Mouse (Mus musculus): ENCODE measurements at regions not wholly inside any gene's neighbourhood (a gene's known extent, or its start where the extent isn't known, plus 50 kb on each side); places are given as distances from the start of the nearest gene placed in this dataset.

DNA sequence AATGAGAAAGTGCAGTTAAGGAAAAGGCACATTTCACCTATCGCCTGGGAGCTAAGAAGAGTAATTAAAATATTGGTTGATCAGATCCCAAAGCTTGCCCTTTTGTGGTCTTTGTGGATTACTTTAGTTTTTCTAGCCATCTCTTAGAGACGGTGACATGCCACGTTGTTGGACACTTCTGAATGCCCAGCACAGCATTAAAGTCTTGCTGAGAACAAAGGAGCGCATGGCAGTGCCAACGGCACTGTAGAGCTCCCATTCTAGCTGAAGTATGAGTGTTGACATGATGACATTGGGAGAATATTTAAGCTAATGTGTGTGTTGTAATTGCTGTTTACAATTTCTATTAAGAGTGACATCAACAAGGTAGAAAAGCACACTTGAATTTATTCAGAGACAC lies 424.6 kb downstream of the Ptprc start:
- DNase-seq (ENCODE audit: low spot score) = no peak

DNA sequence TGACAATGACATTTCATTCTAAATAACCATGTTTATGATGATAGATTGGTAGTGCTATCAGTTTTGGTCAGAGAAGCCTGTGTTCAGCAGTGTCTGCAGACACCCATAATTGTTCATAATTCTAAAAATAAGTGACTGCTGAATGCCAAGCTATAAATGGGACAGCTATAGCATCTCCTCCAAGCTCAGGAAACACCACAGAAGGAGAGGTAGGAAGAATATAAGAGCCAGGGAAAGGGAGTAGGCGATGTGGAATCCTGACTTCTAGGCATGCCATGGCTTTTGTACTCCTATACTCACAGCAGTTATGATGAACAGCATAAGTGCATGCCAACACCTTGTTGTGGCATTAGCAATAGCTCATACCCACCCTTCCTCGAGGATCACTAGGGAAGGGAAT lies 429.4 kb downstream of the Ptprc start:
- no peak for DNase-seq (ENCODE audit: low spot score)

DNA sequence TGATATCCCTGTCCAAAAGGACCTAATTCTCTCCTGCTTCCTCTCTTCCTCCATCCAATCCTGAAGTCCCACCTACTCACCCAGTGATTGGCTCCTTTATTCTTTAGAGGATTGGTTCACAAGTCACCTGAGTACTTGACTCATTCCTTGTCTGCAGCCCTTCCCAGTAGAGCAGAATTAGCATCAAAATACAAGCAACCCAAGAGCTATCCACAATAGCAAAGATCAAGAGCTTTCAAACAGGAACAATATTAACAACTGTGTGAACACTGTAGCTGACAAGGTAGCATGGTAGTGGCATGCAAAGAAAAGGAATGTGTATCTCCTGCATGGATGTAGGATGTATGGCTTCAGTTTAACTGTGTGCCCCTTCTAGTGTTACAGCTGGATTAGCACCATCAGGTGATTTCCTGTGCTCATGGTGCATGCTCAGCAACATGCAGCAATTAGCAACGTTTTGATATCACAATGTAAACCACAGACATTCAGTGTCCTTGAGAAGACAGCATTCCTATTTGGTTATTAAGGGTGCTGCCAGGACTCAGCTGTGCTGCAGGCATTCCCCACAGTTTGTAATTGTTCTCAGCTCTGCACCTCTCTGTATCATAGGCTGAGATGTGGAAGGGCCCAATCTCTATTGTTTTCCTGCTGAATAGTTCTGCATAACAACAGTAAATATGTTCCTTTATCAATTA lies 437.2 kb downstream of the Ptprc start:
- no peak for DNase-seq (ENCODE audit: low spot score)

DNA sequence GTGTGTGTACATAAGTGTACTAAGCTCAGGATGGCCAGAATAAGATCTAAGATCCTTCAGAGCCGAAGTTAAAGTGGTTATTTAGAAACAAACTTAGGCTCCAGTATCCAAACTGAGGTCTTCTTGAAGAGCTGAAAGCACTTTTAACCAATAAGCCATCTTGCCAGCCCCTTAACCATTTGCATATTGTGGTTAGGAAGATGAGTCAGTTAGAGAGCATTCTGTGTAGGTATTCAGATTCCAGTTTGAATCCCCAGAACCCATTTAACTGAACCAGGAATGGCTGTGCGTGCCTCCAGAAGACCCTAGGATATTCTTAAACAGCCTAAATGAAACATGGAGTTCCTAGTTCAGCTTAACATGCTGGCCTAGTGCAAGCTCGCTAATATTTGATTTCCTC lies 471.6 kb downstream of the Ptprc start:
- no peak for DNase-seq (ENCODE audit: low spot score)

DNA sequence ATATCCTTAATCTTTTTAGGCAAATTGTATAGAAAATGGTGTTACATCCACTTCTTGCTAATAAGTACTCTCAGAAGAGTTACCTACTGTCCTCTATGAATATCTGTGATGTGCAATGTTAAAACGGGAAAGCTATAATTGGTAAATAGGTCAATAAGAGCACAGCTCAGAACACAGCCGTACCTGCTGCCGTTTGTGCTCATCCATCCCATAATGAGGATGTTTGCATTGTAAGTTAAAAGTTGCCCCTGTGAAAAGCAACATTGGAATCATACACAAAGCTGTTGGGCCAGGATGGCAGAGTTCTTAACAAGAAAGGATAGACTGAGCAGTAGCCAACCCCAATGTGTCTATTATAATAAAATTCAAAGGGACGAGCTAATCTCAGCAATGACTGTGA lies 476.6 kb downstream of the Ptprc start:
- DNase-seq (ENCODE audit: low spot score) = no peak

DNA sequence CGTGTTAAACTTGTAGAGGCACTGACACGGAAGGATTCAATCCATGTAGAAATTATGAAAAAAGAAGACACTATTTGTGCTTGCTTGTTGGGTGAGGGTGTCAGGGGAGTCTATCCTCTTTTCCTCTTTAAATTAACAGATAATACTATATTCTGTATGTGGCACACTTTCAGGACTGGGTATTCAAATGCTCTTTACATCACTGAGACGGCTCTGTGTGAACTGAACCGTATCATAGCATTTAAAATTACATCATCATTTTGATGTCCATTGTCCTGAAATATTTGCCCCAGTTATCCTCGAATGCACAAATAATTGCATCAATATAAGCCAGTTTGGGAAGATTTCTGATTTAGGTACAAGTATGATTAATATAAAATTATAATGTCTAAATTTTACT lies 478.2 kb downstream of the Ptprc start:
- no peak for DNase-seq (ENCODE audit: low spot score)

DNA sequence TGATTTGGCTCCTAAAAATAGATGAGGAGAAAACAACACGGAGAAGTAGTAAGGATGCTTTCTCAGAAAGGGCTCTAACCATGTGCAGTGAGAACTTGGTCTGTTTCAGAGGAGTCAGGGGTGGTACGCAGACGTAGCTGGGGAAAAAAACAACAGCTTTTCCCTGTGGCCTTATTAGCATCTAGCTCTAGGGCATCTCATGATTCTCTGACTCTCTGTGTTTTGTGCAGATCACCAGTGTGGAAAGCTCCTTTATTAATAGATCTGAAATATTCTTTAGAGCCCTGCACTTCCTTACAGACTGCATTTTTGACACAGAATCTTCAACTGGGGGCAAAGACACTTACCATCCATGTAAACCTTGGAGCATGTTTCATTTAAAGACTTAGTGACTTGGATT lies 478.7 kb downstream of the Ptprc start:
- no peak for DNase-seq (ENCODE audit: low spot score)

DNA sequence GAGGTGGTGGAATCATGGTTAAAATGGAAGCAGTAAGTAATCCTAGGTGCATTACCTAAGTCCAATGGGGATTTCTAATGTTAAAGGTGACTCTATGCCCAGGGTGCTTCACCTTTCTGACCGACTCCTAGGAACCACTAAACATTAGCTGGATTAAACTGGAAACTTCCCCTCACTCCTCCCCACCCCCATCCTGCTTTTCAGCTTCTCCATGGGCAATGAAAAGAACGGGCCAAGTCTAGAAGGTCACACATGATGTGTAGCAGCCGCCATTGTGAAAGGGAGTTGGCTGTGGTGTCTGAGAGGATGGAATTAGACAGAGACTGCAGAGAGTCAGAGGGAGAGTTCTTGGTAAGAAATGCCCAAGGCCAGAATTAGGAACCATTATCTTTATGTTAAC lies 479.8 kb downstream of the Ptprc start:
- no peak for DNase-seq (ENCODE audit: low spot score)

DNA sequence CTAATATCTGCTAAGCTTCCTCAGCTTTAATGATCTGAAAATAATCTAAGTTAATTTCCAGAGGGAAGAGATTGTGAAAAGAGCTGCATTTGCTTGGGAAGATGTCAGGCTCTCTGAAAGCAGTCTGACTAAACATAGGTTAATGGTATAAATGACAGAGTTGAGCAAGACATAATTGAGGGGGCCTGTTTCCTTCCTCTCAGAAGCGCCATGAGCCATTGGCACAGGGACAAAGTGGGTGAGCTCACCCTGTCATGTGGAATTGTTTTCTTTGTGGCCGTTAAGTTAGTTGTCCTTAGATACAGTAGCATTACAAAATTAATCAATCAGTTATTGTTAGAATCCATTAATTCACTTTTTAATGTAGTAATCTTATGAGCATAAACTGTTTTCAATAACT lies 483.0 kb downstream of the Ptprc start:
- DNase-seq (ENCODE audit: low spot score) = no peak

DNA sequence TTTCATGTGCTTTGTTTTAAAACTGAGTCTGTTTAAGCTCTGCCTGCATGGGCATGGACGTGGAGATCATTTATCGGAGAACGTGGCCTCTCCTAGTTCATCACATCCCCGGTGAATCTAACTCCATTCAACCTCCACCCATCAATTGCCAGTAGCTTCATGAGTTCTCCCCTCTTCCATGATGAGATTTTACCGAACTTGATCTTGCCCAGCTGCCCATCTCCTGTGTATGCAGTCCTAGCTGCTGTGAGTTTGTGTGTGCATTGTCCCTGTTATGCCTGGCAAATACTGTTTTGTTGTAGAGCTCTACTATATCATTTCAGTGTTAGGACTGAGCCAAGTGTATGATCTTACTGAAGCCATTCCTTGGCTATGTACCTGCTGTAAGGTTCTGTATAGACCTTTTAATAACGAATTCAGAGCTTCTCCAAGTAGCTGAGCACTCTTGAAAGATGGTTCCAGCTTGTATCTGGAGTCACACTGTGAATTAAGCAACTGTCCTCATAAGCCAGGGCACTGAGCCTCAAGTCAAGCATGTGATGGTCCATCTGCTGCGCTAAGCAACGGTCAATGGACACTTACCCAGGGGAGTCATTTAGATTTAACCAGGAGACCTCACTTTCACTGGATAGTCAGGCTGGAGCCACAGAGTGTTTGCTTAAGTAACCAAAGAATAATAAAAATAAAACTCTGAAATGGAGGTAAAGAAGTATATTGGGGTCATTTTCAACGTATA lies 484.5 kb downstream of the Ptprc start:
- no peak for DNase-seq (ENCODE audit: low spot score)

DNA sequence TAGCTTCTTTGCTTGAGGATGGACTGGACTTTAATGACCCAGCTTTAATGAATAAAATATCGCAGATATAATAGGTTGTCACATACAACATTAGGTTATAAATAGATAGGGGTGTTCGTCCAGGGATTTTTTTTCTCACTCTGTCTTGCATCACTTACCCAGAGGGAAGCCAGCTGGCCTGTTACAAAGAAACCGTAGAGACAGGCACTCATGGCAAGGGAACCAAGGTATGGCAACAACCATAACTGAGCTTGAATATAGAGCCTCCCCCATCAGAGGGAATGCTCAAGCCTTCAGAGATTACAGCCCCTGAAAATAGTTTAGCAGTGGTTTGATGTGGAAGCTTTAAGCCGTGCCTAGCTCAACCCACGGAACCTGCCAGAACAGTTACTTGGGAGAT lies 504.9 kb downstream of the Ptprc start:
- no peak for DNase-seq (ENCODE audit: low spot score)

DNA sequence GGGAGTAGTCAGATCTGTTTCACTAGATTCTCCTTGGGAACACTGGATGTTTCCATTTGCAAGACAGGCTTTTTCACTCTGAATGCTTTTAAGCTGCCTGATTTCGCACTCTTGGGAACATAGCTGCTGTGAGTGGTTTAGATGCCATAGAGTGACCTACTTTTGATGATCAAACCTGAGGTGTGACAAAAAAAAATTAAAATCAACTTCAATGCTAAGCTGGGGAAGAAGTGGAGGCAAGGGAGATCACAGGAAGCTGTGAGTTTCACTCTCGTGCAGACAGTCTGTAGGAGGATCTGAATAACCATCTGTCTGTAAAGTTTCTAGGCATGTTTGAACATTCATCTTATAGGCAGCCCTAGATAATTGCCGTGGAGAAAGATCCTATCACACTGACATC lies 505.7 kb downstream of the Ptprc start:
- no peak for DNase-seq (ENCODE audit: low spot score)

DNA sequence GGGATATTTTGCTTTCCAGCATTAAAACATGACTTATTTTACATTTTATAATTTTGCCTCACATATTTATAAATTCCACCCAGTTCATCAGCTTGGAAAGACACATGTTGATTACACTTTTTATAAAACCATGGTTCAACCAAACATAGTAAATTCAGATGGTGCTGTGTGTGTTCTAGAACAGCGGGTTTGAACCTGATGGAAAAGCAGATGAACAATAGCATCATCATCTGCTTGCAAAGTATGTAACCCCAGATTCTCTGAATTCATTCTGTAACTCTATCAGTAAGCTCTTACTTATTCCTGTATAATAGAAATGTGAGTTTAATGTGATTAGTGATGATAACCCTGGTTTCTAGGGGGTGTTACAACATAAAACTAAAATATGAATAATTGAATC lies 517.4 kb downstream of the Ptprc start:
- DNase-seq (ENCODE audit: low spot score) = no peak

DNA sequence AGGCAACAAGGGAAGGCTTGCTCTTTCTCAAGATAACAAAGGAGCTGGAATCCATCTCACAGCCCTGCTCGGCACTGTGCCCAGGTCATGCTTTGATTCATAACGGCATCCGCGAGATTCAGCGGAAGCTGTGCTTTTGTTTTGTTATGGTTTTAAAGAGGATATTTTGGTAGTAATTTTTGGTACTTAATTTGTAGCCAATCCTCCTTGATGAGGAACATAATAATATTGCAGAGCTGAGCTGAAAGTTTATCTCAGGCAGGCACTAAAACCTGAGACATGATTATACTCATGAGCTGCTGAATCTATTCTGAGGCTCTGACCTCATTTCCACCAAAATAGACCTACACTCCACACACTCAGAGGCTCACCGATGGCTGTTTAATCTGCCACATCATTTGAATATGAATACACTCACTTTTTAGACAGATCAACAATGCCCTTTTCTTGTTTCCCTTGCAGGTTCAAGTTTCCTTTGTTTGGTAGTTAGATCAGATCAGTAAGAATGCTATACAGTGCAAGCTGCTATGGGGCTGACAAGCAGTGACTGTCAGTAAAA lies 518.5 kb downstream of the Ptprc start:
- no peak for DNase-seq (ENCODE audit: low spot score)

DNA sequence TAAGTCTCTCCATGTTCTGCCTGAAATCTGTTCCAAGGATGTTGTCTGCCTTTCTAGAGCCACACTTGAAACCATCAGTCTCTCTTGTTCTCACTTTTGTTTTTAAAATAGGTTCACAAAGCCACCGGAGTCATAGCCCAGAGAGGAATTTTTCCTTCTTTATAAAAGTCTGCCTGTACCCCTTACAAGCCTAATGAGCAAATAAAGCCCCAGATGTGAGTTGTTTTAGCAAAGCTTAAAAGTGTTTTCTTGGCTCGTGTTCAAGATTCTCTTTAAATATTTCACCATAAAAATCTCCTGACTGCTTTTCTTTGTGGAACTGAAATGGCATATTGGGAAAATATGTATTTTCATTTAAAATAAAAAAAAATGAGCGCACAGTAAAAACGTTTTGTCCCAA lies 521.3 kb downstream of the Ptprc start:
- no peak for DNase-seq (ENCODE audit: low spot score)

DNA sequence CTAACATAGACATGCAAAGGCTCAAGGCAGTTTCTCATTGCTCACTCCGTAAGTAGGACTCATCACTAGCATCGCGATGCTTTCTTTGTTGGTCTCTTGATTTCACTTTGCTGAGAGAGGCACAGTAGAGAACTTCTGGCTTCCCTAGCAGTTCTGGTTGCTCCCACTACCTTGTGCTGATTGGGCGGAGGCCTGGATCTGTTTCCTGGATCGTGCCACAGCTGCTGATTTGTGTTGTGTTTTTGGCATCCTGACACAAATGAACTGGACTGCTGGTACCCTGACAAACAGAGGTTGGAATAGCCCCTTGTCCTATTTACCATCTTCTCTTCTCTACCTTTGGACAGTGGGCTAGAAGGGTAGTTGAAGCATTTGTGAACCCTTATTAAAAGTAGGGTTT lies 522.0 kb downstream of the Ptprc start:
- no peak for DNase-seq (ENCODE audit: low spot score)

DNA sequence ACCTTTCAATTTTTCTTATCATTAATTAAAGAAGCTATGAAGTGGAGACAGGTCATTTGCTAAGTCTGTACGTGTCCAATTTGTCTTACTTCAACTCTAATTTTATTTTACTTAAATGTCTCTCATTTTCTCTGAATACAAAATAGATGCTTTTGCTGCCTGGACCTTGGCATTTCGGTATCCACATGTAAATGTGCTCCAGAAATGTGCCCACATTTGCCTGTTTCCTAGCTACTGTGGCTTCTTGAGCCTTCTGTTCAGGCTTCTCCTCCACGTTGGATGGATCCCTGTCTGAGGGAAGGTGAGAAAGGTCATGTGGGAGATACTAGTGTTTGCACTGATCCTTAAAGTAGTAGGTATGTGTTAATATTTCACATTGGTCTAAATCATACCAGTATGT lies 524.9 kb downstream of the Ptprc start:
- no peak for DNase-seq (ENCODE audit: low spot score)

DNA sequence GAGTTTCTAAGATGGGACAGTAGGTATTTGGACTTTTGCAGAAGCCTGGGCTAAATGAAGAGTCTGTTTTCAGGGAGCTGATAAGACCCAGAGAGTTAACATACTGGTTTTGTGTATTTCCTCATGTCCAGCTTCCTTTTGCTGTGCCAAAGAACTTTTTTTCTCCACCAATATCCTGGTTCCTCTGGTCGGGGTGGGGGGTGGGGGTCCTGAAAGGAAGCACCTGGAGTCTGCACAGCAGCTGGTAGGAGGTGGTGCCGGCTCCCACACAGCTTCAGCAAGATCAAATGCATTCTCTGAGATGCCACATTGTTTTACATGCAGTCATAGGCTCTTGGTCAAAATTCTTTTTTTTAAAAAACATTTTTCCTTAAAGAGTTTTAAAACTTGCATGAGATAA lies 525.4 kb downstream of the Ptprc start:
- no peak for DNase-seq (ENCODE audit: low spot score)

DNA sequence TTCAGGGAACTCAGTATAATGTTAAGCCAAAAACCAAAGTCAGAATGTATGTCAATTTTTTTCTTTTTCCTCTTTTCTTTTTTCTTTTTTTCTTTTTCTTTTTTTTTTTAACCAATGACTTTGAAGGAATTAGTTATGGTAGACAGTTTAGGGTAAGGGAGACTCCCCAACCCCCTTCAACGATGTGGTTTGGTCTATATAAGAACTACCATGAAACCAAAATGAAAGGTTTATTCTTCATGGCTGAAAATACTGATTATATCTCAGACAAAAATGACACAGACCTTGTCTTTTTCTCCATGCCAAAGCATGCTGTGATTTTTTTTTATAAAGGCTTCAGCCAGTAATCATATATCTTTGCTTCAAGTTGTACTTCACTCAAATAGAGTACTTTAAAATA lies 526.7 kb downstream of the Ptprc start:
- DNase-seq (ENCODE audit: low spot score) = no peak

DNA sequence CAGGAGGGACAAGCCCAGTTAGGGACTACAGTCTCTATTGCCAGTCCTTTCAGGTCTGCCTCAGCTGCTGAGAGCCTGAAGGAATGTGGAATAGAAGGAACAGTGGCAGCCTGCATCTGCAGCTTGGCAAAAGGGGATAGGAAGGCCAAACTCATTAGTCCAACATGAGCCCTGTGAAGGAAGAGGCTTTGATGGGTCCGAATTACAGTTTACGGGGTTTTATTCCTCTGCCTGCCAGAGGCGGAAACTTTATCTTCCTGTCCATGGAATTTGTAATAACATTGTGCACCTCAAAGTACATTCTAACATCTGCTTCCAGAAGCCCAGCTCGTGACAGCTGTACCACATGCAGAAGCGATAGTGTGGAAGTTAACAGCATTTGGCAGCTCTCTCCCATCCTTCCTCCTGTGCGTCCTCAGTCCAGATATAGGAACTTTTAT lies 530.9 kb downstream of the Ptprc start:
- no peak for DNase-seq (ENCODE audit: low spot score)

DNA sequence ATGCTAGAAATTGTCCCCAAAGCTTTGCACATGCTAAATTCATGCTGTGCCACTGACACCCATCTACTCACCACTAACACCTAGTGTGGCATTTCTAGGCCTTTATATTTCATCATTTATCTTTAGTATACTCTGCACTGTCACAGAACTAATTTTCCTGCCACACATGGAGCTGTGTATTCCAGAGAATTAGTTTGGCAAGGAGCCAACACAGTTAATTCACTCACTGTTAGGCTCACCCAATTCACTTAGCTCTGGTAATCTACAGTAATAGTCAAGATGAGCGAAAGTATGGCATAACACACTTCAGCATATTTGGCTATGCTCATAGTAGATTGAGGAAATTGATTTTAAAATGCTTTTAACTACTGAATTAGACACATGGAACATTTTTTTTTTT lies 532.0 kb downstream of the Ptprc start:
- DNase-seq (ENCODE audit: low spot score) = no peak

DNA sequence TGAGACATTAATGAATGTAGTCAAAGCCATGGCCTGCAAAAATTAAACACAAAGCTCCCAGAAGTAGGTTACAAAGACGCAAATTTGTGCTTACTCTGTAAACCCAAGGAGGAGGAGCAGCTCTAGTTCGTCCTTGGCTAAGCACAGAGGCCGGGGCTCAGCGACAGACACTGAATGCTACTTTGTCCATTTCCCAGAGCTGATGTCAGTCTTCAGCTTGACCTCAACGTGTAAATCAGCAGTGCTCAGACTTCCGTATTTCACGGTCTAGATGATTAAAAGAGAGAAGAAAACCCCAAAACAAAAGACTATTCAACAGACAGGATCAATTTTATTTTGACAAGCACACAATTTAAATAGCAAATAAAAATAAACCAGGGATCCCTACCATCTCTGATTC lies 534.7 kb downstream of the Ptprc start:
- no peak for DNase-seq (ENCODE audit: low spot score)

DNA sequence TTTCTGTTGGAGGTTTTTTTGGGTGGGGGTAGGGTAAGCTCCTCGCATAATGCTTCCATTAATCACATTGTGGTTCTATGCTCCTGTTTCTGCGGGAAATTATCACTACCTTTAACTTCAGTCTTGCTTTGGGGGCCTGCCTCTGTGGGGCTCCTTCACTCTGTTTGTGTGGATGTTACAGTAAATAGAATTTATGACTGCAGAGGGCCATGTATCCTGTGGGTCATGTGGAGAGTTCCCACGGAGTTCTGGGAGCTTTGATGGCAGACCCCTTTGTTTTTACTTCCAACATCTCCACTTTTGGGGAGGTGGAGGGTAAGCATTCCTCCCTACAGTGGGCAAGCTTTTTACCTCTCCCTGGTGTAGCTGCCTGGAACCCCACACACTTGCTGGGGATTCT lies 538.6 kb downstream of the Ptprc start:
- DNase-seq (ENCODE audit: low spot score) = no peak
